Mouse (Mus musculus) layer of hippocampus, postnatal 25 days (tissue): ENCODE measurements around the gene Wdr90. TPM values are rescaled to one million over a fixed set of nuclear protein-coding genes. Genes with fewer than 3 reads are reported as not detected.

Experiments used
- DNase-seq, 2 experiments: peaks; one replicate each; pipeline ENCODE4 v3.0.0; 2022; ENCODE audit warnings: mixed read lengths in 2 of 2, low spot score in 1 of 2; ENCODE audit errors: extremely low spot score in 1 of 2
- total RNA-seq, 2 experiments: library from RNA; stranded (reverse); gene quantifications; 2 replicates each; pipeline ENCODE4 v1.2.3; 2021

Gene Wdr90
- total RNA-seq, 2 experiments from 2014 or later = 14.8 to 21.0 TPM

- no peak for DNase-seq
Observed at GRCm38 (mm10) chr17:25861704-25862612, 657 bp upstream of the Wdr90 start.

DNA sequence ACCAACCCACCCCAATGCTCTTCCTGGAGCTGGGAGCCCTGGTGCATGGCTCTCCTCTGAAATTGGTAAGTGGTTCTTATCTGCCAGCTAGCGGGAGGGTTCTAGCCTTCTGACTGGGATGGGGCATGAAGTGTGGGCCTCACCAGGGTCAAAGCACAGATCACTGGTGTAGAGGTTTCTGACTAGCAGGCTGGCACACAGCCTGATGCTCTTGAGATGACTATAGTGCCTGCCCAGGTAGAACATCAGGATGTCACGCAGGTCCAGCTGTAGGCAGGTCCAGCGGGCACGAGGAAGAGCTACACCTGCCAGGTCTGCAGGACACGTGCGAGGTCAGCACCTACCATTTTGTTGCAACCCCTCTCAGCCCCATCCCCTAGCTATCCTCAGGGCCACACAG, 1.1 kb downstream of the Wdr90 start:
- no peak for DNase-seq

DNA sequence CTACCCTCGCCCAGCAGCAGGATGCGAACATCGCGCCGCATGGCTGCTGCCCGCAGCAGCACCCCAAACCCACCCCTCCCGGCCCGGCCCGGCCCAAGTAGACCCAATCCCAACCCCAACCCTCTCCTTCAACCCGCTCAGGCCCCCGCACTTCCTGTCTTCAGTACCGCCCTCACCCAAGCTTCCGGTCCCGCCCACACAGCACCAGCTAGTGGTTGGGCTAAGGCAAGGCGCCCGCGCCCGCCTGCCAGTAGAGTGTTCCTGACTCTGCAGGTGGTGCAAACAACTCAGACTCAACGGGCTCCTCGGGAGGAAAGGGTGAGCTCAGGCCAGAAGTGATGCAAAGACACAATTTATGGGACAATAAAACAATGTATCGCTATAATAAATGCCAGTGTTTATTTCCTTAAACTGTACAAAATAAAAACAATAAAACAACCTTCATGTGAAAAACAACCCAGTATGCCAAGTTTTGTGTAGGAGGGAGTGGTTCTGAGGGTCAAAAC, 16.9 kb downstream of the Wdr90 start, which contains the start of gene Rhot2:
Rhot2 (minus strand) TSS at position 456 of the 506 bp plus-strand sequence.
- peak; percentile 86 to 89 for DNase-seq

- peak in 1 of 2 experiments; percentile 33 for DNase-seq
Observed at GRCm38 (mm10) chr17:25843636-25844395, 17.5 kb downstream of the Wdr90 start.

GRCm38 (mm10) chr17:25843122-25843521, 18.2 kb downstream of the Wdr90 start:
- DNase-seq = no peak

DNA sequence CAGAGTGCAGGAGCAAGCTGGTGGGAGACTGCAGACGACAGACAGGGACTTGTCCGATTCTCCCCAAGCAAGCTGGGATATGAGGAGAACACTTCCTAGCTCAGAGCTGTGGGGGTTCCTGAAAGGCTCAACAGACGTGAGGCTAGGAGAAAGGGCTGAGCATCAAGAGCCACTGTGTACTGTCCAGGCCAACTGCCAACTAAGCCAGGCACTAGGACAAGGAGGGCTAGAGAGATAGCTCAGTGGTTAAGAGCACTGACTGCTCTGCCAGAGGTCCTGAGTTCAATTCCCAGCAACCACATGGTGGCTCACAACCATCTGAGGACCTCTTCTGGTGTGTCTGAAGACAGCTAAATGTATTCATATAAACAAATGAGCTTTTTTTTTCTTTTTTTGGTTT, 18.8 kb downstream of the Wdr90 start:
- DNase-seq = no peak

- DNase-seq = no peak
Observed at GRCm38 (mm10) chr17:25841117-25841880, 20.0 kb downstream of the Wdr90 start, which contains the start of gene Gm20683. Gene Gm20683 (minus strand): TSS chr17:25841763.

DNA sequence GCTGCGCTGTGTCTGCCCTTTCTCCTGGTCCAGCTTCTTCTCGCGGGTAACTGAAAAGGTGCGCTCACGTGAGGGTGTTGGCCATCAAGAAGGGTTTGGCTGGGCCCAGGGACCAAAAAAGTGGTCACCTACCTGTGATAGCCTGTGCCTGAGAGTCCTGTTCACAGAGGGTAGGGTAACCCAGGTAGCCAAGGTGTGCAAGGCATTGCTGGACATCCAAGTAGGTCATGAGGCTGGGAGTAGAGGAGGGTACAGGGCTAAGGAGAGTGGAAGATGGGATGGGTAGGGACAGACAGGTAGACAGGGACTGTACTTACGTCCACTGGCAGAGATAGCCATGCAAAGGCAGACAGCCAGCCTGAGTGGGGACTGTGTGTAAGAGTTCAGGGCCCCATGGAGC, 20.8 kb downstream of the Wdr90 start:
- no peak for DNase-seq

DNA sequence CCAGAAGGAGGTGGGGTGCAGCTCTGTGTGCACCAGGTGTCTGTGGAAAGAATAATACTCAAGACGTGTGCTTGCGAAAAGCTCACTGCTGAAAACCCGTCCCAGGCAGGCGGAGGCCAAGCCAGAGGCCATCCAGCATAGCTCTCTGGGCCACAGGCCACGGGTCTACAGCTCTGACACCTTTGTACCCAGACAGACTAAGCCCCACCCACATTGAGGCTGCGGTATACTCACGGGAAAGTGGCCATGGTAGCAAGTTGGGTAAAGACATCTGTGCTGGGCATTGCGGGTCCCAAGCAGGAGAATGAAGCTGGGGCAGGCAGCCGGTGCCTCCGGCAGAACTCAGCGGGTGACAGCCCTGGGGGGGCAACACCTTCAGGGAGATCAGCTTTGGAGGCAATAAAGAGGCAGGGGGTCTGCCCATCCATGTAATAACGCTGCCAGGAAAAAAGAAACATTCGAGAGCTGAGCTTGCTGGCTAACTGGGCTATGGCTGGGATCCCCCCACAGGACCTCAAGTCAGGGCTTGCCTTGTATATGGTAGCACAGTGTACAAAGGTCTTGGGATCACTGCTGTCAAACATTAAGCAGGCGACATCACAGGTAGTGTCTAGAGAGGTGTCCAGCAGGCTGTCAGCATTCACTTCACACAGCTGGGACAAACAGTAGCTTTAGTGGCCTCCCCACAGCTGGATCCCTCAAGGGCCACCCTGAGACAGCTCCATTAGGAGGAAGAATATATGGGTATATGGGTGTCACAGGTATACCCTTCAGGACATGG, 21.7 kb downstream of the Wdr90 start:
- DNase-seq = no peak

- no peak for DNase-seq
Observed at GRCm38 (mm10) chr17:25838904-25839303, 22.4 kb downstream of the Wdr90 start.

DNA sequence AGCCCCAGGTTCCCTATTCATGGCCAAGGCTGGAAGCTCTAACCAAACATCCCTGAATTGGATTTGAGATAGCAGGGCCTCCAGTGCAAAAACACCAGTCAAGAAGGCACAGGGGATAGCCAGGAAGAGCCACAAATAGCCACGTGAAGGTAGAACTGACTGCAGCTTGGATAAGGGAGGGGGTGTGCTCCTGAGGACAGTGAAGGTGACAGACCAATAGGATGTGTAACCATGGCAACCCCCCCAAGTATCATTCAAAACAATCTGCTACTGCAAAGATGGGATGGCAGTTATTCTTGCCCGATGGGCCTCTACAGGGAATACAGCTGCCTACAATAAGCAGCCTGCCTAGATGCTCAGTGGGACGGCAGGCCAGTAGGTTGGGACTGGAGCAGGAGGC, 23.8 kb downstream of the Wdr90 start:
- no peak for DNase-seq

GRCm38 (mm10) chr17:25837076-25837410, 24.3 kb downstream of the Wdr90 start, which contains the start of gene Rhbdl1:
Gene Rhbdl1 (minus strand): TSS chr17:25837295.
- DNase-seq = peak; percentile 73 to 77

- DNase-seq = peak in 1 of 2 experiments; percentile 64
Observed at GRCm38 (mm10) chr17:25836397-25837075, 24.8 kb downstream of the Wdr90 start.

DNA sequence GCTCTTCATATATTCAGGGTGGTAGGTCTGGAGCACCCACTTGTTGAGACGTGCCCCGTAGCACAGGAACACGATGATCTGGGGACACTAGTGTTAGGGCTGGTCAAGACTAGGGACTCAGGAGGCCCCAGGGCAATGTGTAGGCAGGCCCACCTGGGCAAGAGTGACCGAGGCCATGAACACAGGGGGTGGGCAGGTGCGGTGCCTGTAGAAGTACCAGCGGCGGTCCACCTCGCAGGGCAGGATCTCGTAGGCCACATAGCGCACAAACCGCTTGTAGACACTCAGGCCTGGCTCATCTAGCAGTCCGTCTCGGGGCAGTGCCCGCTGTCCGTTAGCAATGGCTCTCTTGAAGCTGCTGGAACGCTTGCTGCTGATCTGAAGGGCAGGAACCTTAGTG, 25.5 kb downstream of the Wdr90 start:
- no peak for DNase-seq

DNA sequence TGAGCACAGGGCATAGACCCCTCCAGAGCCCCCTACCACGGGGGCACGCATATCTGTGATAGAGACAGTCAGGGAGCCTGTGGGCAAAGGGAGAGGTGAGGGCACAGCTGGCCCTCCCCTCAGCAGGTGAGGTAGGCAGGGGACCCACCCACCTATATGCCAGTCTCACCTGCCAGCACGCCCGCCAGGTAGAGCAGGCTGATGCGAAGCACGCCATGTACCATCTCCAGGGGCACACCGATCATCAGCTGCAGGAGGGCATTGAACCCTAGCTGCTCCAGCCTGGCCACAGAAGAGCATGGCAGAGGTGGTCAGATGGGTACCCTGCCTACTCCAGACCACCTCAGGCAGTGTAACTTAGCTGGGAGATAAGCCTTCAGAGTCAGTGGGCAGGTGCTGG, 26.0 kb downstream of the Wdr90 start:
- no peak for DNase-seq

DNA sequence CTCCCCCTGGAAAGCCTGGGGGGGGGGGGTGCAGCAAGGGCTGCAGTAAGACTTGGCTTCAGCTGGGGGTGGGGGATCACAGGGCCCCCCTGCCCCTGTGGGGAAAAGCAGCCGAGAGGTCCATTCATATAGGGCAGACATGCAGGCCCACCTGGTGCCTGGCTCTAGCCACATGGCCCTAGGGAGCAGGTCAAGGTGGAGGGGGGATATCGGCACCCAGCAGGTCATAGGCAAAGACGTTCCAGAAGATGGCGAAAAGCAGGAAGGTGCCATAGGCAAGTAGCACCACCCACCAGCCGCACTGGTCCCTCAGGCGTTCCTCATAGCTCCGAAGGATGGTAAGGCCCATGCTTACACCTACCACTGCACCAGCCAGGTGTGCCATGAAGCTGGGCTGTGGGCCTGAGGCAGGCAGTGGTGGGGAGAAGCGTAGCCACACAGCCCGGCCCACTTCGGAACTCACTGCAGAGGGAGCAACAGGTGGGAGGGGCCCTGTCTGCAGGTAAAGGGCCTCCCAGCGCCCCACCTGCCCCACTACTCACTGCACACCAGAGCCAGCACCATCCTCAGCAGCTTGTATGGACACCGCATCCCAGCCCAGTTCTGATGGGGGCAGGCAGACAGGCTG, 26.6 kb downstream of the Wdr90 start:
- no peak for DNase-seq

DNA sequence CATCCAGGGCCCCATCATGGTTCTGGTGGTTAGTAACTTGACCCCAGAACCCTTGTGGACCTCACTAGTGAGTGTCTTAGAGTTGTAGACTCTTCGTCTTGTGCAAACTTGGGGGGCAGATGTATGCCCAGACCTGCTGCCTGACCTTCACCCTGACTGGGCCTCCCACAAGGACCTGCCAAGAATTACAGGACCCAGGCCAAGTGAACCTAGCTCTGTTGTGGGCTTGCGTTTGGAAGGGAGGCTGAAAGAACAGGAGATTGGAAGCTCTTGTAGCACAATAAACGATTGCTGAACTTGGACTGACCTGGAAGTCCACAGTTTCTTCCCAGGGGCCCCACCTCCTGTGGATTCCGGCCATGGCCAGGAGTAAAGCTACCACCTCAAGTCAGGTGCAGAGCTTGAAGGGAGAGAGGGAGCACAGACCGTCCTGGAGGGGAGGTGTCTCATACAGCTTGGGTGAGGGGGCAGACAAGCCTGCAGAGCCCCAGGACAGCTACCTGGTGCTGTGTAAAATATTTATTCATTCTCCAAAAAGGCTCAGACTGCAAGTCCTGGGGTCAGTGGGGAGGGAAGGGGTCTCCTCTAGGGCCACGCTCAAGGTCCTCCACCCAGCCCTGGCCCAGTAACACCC, 27.2 kb downstream of the Wdr90 start:
- DNase-seq = no peak

- peak in 1 of 2 experiments; percentile 70 for DNase-seq
Observed at GRCm38 (mm10) chr17:25833291-25833663, 28.0 kb downstream of the Wdr90 start, which contains the start of gene Stub1. Gene Stub1 (minus strand): TSS chr17:25833404.
